Mouse (Mus musculus): ENCODE data around the gene Defb42.

The Defb42 gene

DNA sequence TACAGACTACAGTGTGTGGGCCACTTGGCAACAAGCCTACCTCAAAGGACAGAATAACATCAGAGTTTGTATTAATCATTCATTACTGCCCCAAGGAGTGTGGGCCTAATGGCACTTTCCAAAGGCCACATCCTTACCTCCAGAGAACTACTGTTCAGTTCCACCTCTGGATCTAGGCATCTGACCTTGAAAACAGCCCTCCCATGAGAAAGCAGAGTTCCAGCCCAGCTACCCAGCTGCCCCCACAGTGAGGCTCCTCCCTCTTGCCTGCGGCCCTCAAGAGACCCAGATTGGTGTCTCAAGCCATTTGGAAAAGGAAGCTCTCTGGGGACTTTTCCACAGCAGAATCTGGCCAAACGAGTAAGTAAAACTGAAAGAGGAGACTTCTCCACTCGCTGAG lies at the start of gene Defb42:
Gene Defb42 (plus strand): TSS at position 301 of the 400 bp plus-strand sequence.
- DNase-seq: no peak

DNA sequence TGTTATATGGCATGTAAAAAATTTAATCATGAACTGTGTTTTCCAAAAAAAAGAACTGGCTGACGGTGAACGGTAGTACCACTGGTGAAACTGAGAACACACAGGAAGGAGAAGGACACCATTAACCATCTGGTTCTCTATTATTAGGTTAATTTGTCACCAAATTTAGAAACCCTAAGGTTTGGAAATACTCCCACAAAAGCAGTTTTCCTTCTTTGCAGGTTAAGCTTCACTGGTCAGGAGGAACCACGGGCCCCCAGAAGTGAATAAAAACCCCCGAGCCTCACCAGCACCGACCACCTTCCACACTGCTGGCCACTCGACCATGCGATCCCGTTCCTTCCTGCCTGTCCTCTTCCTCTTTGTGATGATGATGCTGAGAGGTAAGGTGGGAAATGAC lies 49.0 kb upstream of the Defb42 start, which contains the start of gene Defb47:
Gene Defb47 (plus strand): TSS at position 301 of the 400 bp plus-strand sequence.
- DNase-seq: no peak

DNA sequence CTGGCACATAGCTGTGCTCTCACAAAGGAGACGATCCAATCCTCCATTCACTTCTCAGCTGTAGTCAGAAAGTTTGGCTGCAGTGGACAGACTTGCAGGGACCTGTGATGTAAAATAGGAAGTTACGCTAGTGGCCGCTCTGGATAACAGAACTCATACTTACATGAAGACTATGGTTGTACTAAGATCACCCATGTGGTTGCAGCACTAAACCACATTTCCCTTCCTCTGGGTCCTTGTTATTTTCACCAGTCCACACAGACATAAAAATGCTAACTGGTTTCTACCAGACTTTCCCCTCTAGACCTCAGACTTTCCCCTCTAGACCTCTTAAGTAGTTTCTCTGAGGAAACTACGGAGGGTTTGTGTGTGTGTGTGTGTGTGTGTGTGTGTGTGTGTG lies 47.8 kb upstream of the Defb42 start:
- DNase-seq: no peak

DNA sequence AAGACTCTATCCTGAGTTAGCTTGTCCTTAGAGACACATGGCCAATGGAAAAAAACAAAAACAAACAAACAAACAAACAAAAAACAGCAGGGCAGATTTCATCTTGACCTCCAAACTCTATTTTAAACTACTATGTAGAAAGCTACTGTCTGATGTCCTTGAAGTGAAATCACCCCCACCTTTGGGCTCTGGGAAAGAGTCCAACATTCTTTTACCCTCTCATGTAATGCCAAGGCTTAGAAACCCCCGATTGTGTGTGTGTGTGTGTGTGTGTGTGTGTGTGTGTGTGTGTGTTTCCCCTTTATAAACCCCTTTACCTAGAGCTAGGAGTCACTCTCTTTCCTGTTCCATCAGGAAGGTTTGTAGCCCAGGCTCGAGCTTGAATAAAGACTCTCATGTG lies 44.2 kb upstream of the Defb42 start:
- no peak for DNase-seq

DNA sequence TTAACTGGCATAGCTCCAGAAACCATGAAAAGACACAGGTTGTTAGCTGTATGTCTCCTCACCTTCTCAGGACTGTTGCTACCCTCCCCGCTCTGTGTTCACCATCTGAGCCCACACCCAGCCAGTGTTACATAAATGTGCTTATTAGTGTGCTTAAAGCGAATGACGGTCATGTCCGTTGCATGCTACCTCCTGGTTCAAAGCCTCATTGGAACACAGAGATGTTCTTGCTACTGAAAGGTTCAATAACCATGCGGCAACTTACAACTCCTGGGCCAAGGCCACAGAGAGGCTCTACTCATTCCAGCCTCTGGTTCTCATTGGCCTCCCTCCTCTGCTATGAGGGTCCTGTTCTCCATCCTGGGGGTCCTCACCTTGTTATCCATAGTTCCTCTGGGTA lies 35.3 kb upstream of the Defb42 start, which contains the start of gene Defb43:
Gene Defb43 (plus strand): TSS at position 301 of the 400 bp plus-strand sequence.
- no peak for DNase-seq

DNA sequence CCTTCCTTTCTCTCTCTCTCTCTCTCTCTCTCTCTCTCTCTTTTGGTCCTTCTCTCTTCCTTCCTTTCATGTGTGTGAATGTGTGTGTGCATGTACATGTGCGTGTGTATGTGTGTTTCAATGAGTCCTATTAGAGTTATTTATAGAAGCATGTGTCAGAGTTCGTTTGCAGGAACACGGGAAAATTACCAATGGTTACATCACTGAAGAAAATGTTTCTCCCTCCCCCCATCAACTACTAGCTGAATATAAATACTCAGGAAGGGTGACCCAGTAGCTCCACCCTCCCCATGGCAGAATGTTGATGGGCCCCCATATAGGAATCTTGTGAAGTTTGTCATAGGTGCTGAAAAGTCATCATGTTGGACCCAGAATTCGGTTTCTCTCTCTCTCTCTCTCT lies 33.7 kb upstream of the Defb42 start:
- no peak for DNase-seq

DNA sequence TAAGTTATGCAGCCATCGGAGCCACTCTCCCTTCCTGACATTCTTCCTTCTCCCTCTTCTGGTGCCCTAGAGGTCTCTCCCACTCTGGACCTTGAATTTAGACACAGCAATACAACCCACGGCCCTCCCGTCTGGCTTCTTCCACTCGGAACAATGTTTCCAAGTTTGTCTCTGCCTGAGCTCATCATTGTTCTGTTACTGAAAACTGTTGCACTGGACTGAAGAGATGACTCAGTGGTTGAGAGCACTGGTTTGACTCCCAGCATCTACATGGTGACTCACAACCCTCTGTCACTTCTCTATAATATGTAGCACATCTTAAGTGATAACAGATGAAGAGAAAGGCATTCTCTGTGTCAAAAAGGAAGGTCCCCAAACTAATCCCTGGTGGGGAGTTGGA lies 32.1 kb upstream of the Defb42 start:
- DNase-seq: no peak

DNA sequence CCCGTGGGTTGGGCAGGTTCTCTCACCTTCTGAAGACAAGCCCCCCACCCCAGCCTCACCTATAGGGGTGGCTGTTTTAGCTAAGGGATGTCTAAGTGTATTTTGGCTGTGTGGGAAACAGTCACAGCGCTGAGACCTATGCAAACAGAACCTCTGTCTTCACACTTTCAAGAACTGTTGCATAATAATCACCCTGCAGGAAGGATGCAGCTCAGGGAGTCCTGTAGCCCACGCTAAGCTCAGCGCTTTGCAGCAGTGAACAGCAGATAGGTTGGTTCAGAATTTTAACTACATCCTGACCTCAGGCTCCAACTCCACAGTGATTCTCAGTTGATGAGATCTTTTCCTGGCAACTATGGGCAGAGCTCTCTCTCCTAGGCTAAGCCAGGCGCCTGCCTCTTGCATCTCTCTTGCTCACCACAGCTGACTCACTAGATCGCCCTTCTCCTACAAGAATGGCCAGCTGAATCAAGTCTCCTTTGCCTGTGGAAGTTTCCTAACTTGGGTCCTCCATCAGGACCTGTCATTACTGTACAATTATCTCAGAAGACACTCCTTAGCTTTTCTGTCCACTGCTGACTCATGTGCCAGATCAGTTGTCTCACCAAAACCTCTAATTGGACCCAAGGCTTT lies 26.2 kb upstream of the Defb42 start:
- no peak for DNase-seq

DNA sequence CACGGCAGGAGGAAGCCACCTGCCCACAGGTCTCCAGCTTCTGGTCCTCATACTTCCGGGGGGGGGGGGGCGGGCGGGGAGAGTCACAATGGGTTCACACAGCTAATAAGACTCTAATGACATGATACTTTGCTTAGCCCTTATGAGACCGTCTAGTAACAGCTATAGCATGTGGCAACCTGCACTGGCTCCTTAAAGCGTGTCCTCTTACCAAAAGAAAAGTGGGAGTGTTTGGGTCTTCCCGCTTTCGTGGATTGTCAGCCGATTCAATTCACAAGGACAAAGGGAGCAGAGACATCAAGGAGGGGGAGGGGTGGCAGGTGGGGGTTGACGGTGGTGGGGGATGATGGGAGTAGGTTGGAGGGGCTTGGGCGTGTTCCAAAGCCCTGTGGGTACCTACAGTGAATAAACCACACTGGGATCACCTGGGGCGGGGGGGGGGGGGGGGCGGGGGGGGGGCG lies 3.1 kb downstream of the Defb42 start, which contains the start of gene Defb30:
Gene Defb30 (minus strand): TSS at position 51 of the 461 bp plus-strand sequence.
- DNase-seq: no peak

DNA sequence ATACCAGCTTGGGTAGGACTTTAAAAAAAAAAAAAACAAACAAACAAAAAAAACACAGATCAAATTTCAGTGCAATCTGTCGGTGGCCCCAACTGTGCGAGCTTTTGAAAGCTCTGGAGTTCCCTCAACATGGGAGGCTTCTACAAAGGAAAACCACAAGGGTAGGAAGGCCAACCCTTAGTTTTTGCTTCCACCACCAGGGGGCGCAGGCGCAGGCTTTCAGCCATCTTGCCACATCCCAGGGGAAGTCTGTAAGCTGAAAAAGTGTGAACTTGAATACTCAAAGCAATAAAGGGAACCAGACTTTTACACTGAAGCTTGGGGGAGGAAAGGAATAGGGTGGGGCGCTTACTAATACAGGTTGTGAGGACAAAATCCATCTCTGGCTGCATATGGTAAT lies 4.0 kb downstream of the Defb42 start:
- DNase-seq: peak; percentile 66

DNA sequence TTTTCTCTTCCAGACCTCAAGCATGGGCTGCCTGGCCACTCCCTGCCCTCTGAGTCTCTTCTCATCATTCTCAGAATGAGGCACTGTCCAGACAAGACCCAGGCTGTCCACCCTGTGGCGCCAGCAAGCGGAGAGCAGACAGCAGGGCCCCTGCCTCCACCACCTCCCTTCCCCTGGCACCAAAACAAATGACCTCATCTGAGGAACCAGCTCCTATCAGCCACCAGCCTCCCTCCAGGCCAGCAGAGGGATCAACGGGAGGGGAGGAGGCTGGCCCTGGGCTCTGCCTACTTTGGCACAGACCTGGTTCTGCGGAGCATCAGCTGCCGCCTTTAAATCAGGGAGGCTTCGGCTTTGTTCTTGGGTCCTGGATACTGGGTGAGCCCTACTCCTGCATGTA lies 7.9 kb downstream of the Defb42 start:
- no peak for DNase-seq

DNA sequence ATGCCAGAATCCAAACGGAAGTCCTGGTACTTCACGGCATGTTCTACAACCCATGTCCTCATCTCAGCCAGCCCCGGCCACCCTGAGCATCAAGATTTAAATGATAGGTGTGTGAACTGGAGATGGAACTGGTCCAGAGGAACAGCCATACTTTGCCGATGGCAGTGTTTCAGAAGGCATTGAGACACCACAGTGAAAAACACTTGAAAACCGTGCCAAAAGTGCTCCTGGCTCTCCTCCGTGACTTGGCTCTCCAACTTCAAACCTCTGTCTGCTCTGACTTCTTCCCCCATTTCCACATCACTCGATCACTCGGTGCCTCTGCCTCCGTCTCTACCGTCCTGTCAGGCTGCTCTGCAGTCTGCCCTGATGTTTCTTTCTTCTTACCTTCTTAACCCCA lies 13.6 kb downstream of the Defb42 start:
- no peak for DNase-seq

DNA sequence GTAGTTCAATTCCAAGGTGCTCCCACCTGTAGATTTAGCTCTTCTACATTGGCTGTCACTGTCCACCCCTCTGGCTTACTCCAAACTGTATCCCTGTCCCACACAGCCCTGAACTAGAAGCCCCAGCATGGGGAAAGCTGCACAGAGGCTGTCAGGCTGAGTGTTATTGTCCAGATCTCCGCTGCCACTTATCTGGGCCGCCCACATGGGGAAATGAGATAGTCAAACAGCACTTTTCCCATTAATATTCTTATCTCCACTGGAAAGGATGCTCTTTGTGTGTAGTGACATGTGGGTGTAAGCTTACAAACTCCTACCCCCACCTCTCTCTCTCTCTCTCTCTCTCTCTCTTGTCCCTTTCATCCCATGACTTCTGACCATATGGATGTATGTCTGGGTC lies 15.4 kb downstream of the Defb42 start:
- no peak for DNase-seq

DNA sequence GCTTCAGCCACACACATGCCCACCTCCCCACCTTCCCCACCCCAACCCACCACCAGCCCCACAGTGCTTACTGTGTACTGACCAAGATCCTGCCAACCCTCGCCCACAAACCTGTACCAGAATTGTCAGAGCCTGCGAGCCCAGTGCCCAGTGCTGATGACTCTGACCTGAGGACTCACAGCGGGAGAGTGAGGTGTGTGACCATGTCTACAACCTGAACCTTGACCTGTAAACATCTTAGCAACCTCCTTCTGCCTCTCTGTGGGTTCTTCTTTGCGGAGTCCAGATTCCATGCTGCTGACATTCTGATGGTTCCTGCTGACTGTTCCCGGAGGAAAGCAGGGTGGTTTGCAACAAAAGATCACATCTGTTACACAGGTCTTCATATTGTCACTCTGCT lies 18.6 kb downstream of the Defb42 start:
- no peak for DNase-seq

DNA sequence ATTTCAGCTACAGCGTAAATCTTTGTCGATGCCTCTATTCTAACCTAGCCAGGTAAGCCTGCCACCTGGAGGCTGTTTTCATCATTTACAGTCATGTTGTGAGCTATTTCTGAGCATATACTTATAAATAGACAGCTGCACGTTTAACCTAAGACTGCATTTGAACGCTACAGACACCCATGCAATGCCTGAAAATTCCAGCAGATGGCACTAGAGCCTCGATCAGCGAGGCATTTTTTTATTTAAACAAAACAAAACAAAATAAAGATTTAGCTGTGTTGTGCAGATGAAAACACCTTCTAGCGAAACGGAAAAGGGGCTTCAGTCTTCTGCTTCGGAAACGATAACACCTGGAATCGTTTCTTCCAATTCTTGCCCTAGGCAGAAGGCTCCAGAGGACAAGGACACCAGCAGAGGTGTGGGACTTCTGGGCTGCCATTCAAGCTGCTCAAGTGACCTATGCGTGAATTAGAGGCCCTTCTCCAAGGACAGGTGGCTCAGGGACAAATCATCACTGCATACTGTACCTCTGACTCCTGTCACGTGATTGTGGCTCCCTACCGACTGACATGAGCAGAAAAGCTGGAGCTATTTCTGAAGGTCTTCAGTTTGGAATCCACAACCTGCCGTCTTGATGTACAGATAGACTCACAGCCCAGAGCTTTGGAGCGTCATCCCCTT lies 20.0 kb downstream of the Defb42 start:
- DNase-seq: peak; percentile 80

DNA sequence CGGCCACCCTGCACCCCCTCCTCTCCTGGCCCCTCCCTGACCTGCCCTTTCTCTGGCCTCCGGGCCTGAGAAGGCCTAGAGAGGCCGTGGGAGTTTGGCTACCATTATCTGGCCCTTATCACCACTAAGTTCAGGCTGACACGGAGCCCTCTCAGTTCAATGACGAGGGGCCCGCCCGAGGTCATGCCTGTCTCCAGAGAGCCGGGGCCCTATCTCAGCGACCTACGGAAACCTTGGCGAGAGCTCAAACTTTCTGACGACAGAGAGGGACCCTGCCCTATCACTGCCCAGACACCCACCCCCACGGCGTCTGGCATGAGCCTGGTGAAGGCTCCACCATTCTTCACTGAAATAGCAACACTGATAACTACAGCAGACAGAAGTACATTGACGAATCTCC lies 20.9 kb downstream of the Defb42 start:
- no peak for DNase-seq

Measured in right cerebral cortex, postnatal 14 days (tissue).